ENCODE assay signal across 19 mouse cellular contexts in genomic region chr14:48286949-48287348, GRCm38 (mm10).
DNase-seq lines count a peak whose midpoint lies in the region; ATAC-seq and TF ChIP-seq lines count a peak whose summit lies in the region.
"Had no signal": no experiment of that assay in that cellular context is flagged by ENCODE, and none has a peak within 500 bp of the region (broad histone marks: within the 10 kb centered on the region; RNA-seq: fewer than 3 reads in every experiment).

No protein-coding gene starts in this region.

- intact Hi-C loops in gastrocnemius, postnatal 14 days (cut with DNase I; ENCODE audit: low total_unique reads), result no loop called here
- intact Hi-C loops in gastrocnemius, adult 2 months (cut with DNase I), result no loop called here

- H3K4me1 ChIP-seq in stomach, postnatal 0 days (replicated peaks; ENCODE audit: control insufficient read depth, insufficient read depth), result no peaks in the 10 kb centered on the region
- H3K4me1 ChIP-seq: hindbrain, embryonic 13.5 days; liver, embryonic 15.5 days; midbrain, embryonic 12.5 days had no signal

- H3K4me2 ChIP-seq in stomach, postnatal 0 days (replicated peaks; ENCODE audit: low read depth), result no peak overlapping the region
- H3K4me2 ChIP-seq: forebrain, embryonic 13.5 days; hindbrain, embryonic 13.5 days; limb, embryonic 15.5 days; liver, embryonic 15.5 days; midbrain, embryonic 12.5 days had no signal

- no peak overlapping the region for H3K4me3 ChIP-seq in gastrocnemius, adult 2 months
- H3K4me3 ChIP-seq in stomach, postnatal 0 days (ENCODE audit: low read depth, low read length), result no peak overlapping the region
- H3K4me3 ChIP-seq: forebrain, embryonic 13.5 days; hindbrain, embryonic 13.5 days; layer of hippocampus, adult 2 months; limb, embryonic 15.5 days; liver, embryonic 15.5 days; midbrain, embryonic 12.5 days had no signal

- TF ChIP-seq CTCF in gastrocnemius, adult 2 months (IDR thresholded peaks at IDR 0.05), result no peak
- no peak for TF ChIP-seq CTCF in stomach, postnatal 0 days (IDR thresholded peaks at IDR 0.05; ENCODE audit: low read depth)

- no peaks in the 10 kb centered on the region for H3K9me3 ChIP-seq in stomach, postnatal 0 days (ENCODE audit: control insufficient read depth, low read length)
- H3K9me3 ChIP-seq: forebrain, embryonic 13.5 days; hindbrain, embryonic 13.5 days; limb, embryonic 15.5 days; liver, embryonic 15.5 days; midbrain, embryonic 12.5 days had no signal

- no peaks in the 10 kb centered on the region for H3K36me3 ChIP-seq in stomach, postnatal 0 days (ENCODE audit: control insufficient read depth, insufficient read depth, low read length)
- H3K36me3 ChIP-seq: hindbrain, embryonic 13.5 days; limb, embryonic 15.5 days; liver, embryonic 15.5 days; midbrain, embryonic 12.5 days had no signal

- no peak for ATAC-seq in cerebellum, adult (ENCODE audit: insufficient number of reproducible peaks, low FRiP score, low TSS enrichment)
- ATAC-seq in stomach, postnatal 0 days (ENCODE audit: low FRiP score, low TSS enrichment), result no peak
- ATAC-seq: forebrain, embryonic 13.5 days; inflammation-experienced regulatory T-cells, adult 6 months had no signal

- peak; percentile 15 for DNase-seq in gastrocnemius, postnatal 14 days
- DNase-seq in gastrocnemius, adult 2 months, result no peak
- DNase-seq in lung, postnatal 10 days, result peak; percentile 32
- no peak for DNase-seq in lung, postnatal 4 days
- peak; percentile 73 to 75 for DNase-seq in right cerebral cortex, adult 2 months (ENCODE audit: low spot score in 2 of 2)
- no peak for DNase-seq in stomach, postnatal 0 days (ENCODE audit: low spot score)
- DNase-seq: adrenal gland, adult 2 months; cerebellum, adult 9-10 months; kidney, adult 8-10 months; kidney, postnatal 14 days; thymus, postnatal 14 days had no signal

- TF ChIP-seq EP300 in stomach, postnatal 0 days (optimal IDR thresholded peaks at IDR 0.05), result no peak

- H3K27ac ChIP-seq in gastrocnemius, adult 2 months, result no peak overlapping the region
- no peak overlapping the region for H3K27ac ChIP-seq in stomach, postnatal 0 days (replicated peaks)
- H3K27ac ChIP-seq: forebrain, embryonic 13.5 days; hindbrain, embryonic 13.5 days; layer of hippocampus, adult 2 months; limb, embryonic 15.5 days; liver, embryonic 15.5 days; midbrain, embryonic 12.5 days had no signal

- 82% methylated on average over 5 of the region's 5 CpGs for WGBS in stomach, postnatal 0 days

- no peak overlapping the region for H3K9ac ChIP-seq in stomach, postnatal 0 days (ENCODE audit: low read length)
- H3K9ac ChIP-seq: forebrain, embryonic 13.5 days; hindbrain, embryonic 13.5 days; limb, embryonic 15.5 days; liver, embryonic 15.5 days; midbrain, embryonic 12.5 days had no signal

- no peaks in the 10 kb centered on the region for H3K27me3 ChIP-seq in stomach, postnatal 0 days (ENCODE audit: control insufficient read depth, insufficient read depth, low read length)
- H3K27me3 ChIP-seq: forebrain, embryonic 13.5 days; hindbrain, embryonic 13.5 days; limb, embryonic 15.5 days; liver, embryonic 15.5 days; midbrain, embryonic 12.5 days had no signal

Comparison
In these comparisons a context has a peak if more than half of its experiments do, and no peak if none do; other contexts are left out.
1. DNase-seq: peak in gastrocnemius, postnatal 14 days (single experiment), lung, postnatal 10 days (single experiment) and right cerebral cortex, adult 2 months (2 of 2); none in gastrocnemius, adult 2 months (single experiment), lung, postnatal 4 days (0 of 2) and stomach, postnatal 0 days (single experiment).